Mouse (Mus musculus) frontal cortex, postnatal 14 days (tissue): ENCODE measurements around the gene Akna.

Source experiments
- DNase-seq, 2 experiments: peaks; one replicate each; pipeline ENCODE4 v3.0.0; 2022; ENCODE audit warnings: low spot score in 2 of 2

Akna gene

DNA sequence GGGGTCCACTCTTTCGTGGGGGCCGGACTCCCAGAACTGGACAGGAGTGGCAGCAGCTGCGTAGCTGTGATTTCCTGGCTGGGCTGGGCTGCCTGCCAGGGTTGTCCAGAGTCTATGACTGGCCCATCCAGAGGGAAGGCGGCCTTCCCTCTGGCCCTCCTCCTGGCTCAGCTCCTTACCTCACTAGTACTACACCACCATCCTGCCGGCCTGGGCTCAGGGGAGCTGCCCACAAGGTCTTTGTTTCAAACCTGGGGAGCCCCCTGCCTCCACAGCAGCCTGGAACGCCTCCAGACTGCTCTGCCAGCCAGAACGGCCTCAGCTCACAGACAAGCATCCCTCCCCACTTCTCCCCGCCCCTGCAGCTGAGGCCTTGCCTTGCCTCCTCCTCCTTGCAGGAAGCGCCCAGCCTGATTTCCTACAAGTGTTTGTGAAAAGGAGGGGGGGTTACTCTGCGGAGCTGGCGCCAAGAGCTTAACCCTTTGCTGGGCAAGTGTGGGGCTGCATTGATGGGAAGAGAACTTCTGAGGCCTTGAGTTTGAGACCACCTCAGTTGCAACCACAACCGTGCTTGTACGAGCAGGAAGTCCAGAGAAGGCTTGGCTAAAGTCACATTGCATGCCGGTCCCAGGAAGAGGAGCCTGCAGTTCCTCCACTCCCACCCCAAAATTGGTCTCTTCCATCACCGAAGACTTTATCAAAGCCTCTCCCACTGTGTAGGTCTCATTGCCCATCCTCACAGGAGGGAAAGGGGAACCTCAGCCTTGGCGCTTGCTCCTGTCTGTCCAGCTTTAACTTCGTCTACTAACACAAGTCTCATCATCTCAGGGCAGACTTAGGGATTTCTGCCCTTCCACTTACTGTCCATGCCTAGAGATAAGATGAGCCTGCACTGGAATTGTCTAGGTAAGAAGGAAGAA lies at the start of gene Akna:
Akna (minus strand) TSS at position 315 of the 920 bp plus-strand sequence.
- peak; percentile 55 to 66 for DNase-seq

DNA sequence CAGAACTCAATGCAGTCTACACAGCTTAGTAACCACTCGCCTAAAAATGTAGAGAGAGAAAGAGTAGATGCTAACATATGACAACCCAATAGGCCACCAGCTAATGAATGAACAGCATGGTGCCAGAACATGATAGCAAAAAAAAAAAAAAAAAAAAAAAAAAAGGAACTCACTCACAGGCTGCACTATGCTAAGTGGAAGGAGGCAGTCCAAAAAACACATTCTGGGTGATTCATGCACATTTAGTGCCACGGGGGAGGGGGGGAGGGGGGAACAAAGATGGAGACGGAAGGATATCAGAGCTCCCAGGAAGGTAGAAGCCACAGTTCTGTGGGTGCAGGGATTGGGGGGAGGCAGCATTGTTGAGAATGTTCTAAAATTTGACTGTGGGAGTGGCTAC lies 49.4 kb upstream of the Akna start:
- DNase-seq: no peak

DNA sequence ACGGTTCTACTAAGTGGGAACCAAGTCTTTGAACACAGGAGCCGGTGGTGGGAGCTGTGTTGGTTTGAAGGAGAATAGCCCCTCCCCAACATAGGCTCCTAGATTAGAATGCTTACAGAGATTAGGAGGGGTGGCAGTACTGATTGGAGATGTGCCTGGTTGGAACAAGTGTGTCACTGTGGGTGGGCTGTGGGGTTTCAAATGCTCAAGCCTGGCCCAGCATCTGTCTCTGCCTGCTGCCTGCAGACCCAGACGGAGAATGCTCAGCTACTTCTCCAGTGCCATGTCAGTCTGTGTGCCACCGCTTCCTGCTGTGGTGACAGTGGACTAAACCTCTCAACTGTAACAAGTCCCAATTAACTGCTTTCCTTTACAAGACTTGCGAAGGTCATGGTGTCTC lies 47.4 kb upstream of the Akna start:
- no peak for DNase-seq

DNA sequence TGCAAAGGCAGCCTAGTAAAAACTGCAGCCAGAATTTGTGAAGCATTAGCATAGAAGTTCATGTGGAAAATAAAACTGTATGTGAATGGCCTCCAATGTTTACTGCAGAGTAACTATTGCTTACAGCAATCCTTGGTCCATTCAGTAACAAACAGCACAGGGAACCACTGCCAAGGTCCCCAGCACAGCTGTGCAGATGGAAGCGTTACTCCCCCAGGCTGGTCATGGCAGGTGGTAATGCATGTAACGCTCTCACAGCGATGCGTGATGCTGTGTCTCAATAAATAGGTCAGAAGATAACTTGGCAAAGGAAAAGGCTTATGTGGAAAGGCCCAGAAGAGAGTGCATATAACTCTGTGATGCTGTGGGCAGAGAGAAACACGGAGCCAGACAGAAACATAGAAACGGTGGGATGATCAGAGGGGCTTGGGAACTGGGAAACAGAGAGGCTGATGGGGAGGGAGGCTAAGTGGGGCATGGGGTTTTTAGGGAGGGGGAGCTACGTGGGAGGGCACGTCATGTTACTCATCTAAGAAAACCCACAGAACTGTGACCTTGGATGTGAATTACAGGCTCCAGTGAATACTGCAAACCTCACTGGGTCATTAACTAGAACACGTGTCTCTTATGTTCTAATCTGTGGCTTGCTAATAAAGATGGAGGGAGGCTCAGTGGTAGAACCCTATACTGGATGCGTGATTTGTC lies 41.4 kb upstream of the Akna start:
- no peak for DNase-seq

DNA sequence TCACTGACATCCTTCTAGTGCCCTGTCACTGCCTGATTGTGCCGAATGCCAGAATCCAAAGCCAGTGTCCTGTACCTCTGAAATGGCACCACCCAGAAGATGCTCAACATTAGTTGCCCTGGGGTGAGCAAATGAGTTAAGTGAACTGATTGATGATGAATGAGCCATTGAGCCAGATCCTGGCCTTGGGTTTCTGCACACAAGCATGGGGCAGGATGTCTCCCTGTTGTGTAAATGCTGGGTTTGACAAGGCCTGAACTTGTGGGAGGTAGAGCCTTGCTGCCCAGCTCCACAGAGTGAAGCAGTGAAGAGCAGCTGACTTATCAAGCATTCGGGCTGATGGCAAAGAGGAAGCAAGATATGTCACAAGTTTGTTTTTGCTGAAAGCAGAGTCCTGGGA lies 39.9 kb upstream of the Akna start:
- no peak for DNase-seq

DNA sequence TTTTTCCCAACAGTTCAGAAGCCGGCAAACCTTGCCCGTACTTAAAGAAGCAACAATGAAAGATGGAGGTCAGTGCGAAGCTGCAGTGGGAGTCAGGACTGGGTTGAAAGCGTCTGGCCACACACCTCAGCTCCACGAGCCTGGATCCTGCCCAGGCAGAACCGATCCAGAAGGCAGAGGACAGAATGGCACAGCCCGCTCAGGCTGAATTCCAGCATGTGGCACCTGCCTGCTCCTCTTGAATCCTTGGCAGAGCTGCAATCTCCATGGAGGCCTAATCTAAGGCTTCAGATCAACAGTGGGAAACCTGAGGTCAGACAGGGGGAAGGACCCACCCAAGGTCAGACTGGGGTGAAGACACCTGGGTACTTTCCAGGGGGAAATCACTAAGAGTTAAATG lies 38.5 kb upstream of the Akna start:
- DNase-seq: no peak

DNA sequence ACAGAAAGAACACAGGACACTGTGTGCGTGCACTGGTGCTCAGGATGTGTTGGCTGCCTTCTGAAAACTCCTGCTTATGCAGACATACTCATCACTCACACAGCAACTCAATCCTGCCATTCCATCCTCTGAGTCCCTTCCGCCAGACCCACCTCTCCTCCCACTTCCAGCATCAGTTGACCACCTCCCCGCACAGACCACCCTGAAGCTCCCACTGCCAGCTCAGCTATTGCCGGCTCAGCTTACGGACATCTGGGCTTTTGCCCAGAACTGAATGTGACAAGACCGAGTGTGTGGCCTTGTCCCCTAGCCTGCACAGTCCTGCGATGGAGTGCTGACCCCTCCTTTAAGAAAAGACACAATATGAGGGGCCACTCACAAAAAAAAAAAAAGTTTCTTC lies 37.1 kb upstream of the Akna start:
- DNase-seq: no peak

DNA sequence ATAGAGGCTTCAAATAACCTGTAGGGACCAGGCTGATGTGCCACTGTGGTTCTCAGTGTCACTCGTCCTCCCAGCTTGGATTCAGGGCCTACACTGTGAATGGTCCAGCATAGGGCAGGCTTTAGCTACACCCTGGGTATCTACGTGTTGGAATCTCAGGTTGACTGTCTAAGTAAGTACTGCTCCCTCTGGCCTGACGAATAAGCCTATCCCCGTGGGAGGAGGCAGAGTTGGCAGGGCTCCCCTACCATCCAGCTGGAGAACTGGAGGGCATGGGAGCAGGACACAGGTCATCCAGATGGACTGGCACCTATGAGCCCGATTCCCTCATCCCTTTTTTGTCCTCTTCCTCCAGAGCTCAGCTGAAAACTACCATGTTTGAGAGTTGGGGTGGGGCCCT lies 34.8 kb upstream of the Akna start:
- DNase-seq: no peak

DNA sequence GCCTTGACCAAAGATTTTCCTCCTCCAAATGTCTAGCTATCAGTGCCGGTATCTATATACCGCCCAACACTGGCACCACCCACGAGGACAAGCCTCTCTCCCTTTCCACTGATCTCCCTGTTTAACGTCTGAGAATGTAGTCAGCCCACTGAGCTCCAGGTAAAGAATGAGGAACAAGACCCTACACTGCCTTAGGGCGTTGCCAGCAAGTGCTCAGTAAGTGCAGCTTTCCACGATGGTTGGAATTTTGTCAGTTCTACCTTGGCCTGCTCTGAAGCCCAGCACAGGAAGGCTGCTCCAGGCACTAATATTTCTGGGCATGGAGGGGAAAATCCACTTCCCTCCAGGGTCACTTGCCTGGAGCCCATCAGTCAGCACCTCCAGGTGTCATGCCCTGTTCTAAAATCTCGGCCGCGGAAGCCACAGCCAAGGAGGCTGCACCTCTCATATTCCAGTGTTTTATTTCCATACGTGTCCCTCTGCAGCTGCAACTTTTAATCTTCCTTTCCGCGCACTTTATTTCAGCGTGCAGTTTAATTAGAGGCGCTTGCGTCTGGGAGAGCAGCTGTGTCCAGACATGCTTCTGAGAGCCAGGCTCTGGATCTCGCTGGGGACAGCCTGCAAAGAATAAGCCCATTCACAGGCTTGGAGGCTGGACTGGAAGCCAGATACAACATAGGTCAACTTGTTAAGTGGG lies 34.1 kb upstream of the Akna start:
- DNase-seq: no peak

DNA sequence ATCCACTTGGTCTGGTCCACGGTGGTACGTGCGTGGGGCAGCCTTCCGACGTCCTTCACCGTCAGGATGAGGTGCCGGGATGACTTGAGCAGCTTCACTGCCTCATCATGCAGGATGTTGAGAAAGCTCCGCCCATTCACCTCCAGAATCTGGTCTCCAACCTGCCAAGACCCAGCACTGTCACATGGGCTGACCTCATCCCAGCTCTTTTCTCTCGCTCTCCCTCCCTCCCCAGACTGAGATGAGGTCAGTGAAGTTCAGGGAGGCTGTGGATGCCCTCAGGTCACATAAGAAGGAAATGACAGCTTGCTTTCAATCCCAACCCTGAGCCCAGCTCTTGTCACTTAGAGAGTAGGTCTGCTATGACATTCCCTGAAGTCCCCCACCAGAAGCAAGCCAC lies 32.2 kb upstream of the Akna start:
- DNase-seq: no peak

DNA sequence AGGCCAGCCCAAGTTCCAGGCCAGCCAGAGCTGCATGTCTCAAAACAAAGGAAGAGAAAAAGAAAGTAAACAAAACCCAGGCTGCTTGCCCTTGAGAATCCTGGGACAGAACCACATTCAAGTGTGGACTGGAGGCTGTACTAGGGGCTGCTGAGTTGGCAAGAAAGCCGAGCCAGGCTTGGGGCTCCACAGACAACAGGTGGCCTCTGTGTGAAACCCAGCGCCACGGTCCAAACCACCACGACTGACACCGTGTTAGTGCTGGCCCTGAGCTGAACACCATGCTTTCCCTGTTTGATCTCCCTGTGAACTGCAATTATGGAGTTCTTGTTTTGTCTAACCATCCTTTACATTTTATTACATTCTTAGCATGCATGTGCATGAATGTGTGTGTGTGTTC lies 27.9 kb upstream of the Akna start:
- DNase-seq: no peak

DNA sequence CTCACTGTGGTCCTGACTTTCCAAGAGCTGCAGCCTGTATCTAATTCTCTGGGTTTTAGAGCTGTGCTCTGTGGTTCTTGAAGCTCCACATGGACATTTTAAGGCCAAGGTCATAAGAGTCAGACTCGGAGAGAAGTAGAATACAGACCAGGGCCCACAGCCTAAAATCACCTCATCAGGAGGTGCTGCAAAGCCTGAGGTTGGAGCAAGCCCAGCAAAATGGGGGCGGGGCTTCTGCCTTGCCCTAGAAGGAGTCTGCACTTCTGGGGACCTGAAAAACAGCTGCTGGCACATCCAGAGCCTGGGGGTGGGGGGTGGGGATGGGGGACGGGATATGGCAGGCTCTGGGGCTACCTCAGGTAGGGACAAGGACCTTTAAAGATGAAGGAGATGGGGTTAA lies 27.2 kb upstream of the Akna start:
- DNase-seq: no peak

DNA sequence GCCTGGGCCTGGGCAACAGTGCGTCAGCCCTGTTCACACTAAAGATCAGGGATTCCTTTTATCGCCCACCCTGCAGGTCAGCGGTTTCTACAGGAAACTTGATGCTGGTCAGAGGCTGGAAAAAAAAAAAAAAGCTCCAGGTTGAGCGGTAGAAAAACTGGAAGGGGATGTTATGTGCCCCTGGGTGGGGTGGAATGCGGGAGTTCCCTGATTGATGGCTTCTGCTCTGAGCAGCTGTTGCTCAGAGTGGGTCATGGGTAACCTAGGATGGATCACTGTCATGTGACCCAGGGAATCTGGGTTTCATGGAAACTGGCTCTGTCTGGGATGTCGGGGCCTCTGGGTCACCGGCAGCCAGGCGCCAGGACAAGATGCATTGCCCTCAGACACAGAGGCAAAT lies 23.2 kb upstream of the Akna start:
- DNase-seq: no peak

DNA sequence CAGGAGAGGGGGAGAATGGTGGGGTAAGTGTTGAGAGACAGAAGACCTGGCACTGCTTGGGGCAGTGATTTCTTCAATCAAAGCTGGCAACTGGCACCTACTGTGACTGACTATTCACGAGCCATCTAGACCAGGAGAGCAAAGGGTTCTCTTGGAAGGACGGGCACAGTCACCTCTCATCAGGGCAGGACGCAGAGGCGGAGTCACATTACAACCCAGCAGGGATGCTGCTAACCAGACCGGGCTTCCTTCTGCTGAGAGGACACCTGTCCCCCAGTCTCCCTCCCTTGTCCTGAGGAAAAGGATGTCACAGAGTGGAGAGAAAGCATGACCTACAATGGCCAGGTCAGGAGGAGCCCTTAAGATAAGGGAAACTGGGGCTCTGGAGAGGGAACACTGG lies 20.7 kb upstream of the Akna start:
- DNase-seq: no peak

DNA sequence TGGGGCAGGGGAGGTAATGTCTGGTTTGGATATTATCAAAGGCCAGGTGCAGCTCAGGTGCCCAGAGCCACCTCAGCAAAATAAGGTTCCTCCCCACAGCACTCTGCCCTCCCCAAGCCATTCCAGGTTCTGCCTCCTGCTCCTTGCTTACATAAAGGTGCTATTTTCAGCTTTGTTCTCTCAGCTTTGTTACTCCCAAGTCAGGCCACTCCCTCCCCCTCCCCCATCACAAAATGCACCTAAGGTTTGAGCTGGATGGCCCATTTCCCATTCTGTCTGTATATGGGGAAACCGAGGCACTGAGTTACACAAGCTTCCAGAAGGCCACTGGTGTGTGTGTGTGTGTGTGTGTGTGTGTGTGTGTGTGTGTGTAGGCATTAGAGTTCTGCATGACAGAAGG lies 20.1 kb upstream of the Akna start:
- DNase-seq: no peak

DNA sequence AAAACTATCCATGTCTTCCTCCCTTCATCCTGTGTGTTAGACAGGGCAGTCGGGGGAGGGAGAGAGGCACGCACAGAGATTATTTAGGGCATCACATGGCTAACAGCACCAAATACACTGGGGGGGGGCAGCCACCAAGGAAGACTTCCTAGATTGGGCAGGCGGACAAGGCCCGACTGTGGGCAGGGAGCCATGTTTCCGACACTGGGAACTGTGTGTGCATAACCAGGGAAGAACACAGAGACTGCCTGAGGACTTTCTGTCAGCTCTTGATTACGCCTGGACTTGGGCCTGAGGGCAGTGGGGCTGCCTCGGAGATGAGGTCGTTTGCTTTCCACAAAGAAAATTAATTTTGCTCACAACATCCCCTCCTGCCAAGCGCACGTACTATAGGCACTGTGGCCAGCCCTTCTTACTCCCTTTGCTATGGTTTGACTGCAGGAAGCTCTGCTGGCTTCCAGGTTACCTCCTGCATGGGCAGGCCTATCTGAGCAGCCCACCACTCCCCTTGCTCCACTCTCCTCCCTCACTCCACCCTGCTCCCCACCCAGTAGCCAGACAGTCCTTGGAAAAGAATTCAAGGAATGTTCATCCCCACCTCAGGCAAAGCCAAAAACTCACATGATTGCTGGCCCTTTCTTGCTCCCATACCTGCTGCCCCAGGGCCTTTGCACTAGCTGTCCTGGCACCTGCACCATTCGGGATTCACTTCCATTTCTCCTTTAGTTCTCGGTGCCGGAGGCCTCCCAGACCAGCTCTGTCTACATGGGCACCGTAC lies 17.2 kb upstream of the Akna start:
- no peak for DNase-seq

DNA sequence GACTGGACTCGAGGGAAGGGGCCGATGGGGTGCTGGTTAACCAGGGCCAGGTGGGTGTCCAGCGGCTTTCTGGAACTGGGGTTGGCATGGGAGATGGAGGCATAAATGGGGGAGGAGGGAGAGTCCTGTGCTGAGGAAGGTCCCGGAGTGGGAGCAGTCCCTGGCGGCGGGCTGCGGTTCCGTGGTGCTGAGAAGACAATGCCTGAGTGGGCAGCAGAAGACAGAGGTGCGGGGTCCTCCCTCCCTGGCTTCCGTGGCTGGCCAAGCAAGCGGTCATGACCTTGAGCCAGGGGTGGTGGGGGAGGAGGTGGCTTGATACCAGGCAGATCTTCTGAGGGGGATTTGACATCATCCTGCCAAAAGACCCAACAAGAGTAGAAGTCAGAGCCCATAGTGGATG lies 15.1 kb upstream of the Akna start:
- DNase-seq: no peak

DNA sequence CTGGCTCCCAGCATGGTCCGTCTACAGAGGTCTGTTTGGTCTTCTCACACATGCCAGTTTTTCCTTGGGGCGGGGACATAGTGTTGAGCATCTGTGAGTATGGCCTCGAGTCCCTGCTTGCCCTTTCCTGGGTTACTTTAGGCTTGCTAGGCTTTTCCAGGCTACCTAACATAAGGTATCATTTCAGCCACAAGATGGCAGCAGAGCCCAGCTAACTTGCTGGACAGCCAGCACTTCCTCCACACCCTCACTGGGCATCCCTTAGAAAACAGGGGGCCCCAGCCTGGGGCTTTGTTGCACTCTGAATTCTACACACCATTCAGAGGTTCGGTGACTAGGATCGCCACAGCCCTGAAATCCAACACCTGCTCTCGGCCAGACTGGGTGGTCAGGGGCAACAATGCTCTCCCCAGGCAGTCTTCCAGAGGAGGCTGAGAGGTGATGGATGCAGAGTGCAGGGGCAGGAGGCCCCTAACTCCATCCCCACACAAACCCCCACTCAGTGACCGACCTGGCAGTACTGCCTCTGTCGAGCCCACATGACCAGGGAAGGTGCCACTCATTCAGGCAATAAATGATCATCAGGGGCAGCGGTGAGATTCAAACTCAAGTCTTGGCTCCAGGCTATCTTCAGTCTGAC lies 14.3 kb upstream of the Akna start:
- peak in 1 of 2 experiments; percentile 75 for DNase-seq

DNA sequence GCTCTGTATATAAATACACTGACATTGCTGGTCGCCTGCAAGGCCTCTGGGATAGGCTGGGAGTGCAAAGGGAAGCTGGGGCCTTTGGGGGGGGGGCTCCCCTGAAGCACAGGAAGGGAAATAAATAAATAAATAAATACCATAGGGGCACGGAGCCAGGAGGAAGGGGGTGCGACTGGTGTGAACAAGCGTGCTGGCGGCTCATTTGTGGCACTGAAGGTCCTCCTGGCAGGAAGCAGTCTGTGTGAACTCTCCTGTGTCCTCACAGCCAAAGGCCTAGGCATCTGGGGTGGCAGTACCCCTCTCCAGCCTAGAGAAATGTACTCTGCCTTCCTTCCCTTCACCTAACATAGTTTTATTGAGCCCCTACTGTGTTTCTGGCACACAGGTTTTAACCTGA lies 11.8 kb upstream of the Akna start:
- DNase-seq: no peak

DNA sequence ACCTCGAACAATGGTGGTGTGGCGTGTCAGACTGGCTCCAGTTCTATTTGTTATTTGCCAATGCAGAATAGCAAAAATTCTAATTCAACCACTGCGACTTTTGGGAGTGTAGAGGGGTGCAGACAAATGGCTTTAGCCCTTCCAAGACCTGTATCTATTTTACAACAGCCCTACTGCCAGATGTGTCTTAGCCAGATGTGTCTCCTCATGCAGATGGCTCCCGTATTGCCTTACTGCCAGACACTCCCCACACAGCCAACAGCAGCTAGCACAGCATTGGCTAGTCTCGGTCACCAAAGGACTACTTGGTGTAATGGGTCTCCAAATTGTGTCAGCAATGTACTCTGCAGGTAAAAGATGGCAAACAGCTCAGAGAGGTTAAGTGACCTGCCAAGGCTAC lies 8.1 kb upstream of the Akna start:
- DNase-seq: no peak

DNA sequence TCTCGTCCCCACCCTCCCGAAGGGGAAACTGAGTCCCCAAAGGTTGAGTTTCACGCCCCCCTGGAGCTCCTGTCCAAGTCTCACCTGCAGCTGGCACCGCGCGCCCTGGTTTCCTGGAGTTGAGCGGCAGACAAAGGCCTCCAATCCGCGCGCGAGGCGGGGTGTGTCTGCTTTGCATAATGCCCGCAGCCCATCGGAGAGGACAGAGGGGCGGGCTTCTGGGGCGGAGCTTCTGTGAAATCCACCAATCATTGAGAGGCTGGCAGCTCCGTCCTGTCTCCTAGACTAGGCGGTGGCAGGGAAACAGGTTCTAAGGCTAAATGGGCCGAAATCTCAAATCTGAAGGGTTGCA lies 7.4 kb upstream of the Akna start:
- peak; percentile 88 to 89 for DNase-seq
